Mouse (Mus musculus) embryonic facial prominence, embryonic 11.5 days (tissue): ENCODE data around the gene Islr. TPM values are rescaled to one million over a fixed set of nuclear protein-coding genes. Genes with fewer than 3 reads are reported as not detected.
A peak's percentile ranks its signal among the peaks of the same experiment; 100 is the strongest.

ENCODE experiments used
- ATAC-seq: fragments of 200-750 bp; cut with Nextera tagmentation; replicated peaks from 2 replicates; pipeline ENCODE4 v1.8.0; 2017; ENCODE audit warnings: low read depth; ENCODE audit not compliant: insufficient number of reproducible peaks, low FRiP score, low TSS enrichment
- DNase-seq: peaks from one replicate; pipeline ENCODE4 v3.0.0-alpha.2; 2015; ENCODE audit warnings: low spot score
- H3K27ac ChIP-seq: fragments of 300-500 bp; sonication (generic); replicated peaks from 2 replicates; pipeline ENCODE4 v1.5.1; 2014; ENCODE audit warnings: mild to moderate bottlenecking, low read depth, low read length, control low read depth
- H3K27me3 ChIP-seq: fragments of 300-500 bp; sonication (generic); 2 replicates; pipeline ENCODE4 v1.6.1; 2014; ENCODE audit warnings: mild to moderate bottlenecking, low read length, moderate library complexity, mixed read lengths; ENCODE audit not compliant: control insufficient read depth, insufficient read depth
- H3K36me3 ChIP-seq: fragments of 300-500 bp; sonication (generic); replicated peaks from 2 replicates; pipeline ENCODE4 v1.6.1; 2014; ENCODE audit warnings: low read depth, mild to moderate bottlenecking, low read length, moderate library complexity, mixed read lengths; ENCODE audit not compliant: control insufficient read depth, insufficient read depth
- H3K4me1 ChIP-seq: fragments of 300-500 bp; sonication (generic); 2 replicates; pipeline ENCODE4 v1.6.1; 2014; ENCODE audit warnings: low read length, mixed read lengths; ENCODE audit not compliant: control insufficient read depth, insufficient read depth
- H3K4me2 ChIP-seq: fragments of 300-500 bp; sonication (generic); 2 replicates; pipeline ENCODE4 v1.6.1; 2014; ENCODE audit warnings: low read depth, mild to moderate bottlenecking, control low read depth, low read length, moderate library complexity
- H3K4me3 ChIP-seq: fragments of 300-500 bp; sonication (generic); 2 replicates; pipeline ENCODE4 v1.5.1; 2014; ENCODE audit warnings: low read depth, low read length, control low read depth
- H3K9ac ChIP-seq: fragments of 300-500 bp; sonication (generic); replicated peaks from 2 replicates; pipeline ENCODE4 v1.6.1; 2014; ENCODE audit warnings: mild to moderate bottlenecking, control low read depth, low read length
- H3K9me3 ChIP-seq: fragments of 300-500 bp; sonication (generic); replicated peaks from 2 replicates; pipeline ENCODE4 v1.6.1; 2016; ENCODE audit warnings: mild to moderate bottlenecking, low read length, inconsistent platforms, mixed read lengths; ENCODE audit not compliant: control insufficient read depth
- WGBS: fragments of 180-500 bp; shearing (Covaris S2); extraction: QIAGEN DNeasy Blood & Tissue Kit; methylation state at CpG from one replicate; pipeline ENCODE4 v1.1.7; 2014; 5-methylcytosine and 5-hydroxymethylcytosine counted together
- polyA plus RNA-seq: library from polyadenylated mRNA; unstranded; fragments of >200 nt; fragmentation: Nextera tagmentation; extraction: Ambion mirVana; gene quantifications from 2 replicates; pipeline ENCODE4 v1.2.1, GENCODE M21; 2014

The Islr gene
- polyA plus RNA-seq, 1 experiment from 2014 or later = 24.6 TPM

DNA sequence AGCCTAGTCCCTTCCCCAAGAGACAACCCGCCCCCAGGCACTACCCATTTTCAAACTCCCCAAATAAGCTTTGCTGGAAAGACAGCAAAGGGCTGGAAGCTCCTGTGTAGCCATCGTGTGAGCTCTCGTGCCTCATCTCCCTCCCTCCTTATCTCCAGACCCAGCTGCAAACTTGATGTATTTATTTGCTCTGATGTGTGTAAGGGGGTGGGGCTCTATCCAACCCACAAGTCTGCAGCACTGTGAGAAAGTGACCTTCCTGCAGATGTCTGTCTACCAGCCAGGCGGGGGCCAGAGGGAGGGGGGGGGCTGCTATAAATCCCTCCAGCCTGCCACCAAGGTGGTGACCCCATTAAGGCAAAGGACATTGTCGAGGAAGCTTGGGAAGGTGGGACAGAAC, 9.8 kb upstream of the Islr start:
- Histone ChIP-seq H3K27me3 (no peaks in the 10 kb centered on the region), H3K4me1 (no peaks in the 10 kb centered on the region), H3K9ac (no peak overlapping the region), H3K36me3 (no peaks in the 10 kb centered on the region), H3K4me2 (no peak overlapping the region), H3K4me3 (no peak overlapping the region), H3K9me3 (no peaks in the 10 kb centered on the region), H3K27ac (no peak overlapping the region)
- no peak for ATAC-seq
- DNase-seq = no peak
- WGBS = 28% methylated on average over 5 of the region's 5 CpGs

GRCm38 (mm10) chr9:58213377-58213776, 9.3 kb upstream of the Islr start:
- Histone ChIP-seq H3K9ac (no peak overlapping the region), H3K4me3 (no peak overlapping the region), H3K4me2 (no peak overlapping the region), H3K36me3 (no peaks in the 10 kb centered on the region), H3K9me3 (no peaks in the 10 kb centered on the region), H3K4me1 (no peaks in the 10 kb centered on the region), H3K27ac (no peak overlapping the region), H3K27me3 (no peaks in the 10 kb centered on the region)
- whole genome bisulfite sequencing = 70% methylated on average over 5 of the region's 5 CpGs
- DNase-seq (no peak), ATAC-seq (no peak)

DNA sequence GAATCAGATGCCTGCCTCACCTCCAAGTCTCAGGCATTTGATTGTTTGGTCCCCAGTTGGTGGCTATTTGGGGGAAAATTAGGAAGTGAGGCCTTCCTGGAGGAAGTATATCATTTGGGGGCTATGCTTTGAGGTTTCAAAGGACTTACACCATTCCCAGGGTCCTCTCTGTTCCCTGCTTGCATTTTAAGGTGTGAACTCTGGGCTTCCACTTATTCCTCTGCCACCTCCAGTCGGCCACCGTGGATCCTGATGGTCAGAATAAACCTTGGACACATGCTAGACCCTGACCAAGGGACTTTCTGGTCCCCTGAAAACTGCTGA, 6.2 kb upstream of the Islr start:
- ATAC-seq = no peak
- WGBS = 86% methylated on average over 2 of the region's 2 CpGs

GRCm38 (mm10) chr9:58209462-58210303, 5.6 kb upstream of the Islr start:
- Histone ChIP-seq H3K4me3 (no peak overlapping the region), H3K9me3 (no peaks in the 10 kb centered on the region), H3K4me2 (no peak overlapping the region), H3K36me3 (no peaks in the 10 kb centered on the region), H3K27me3 (no peaks in the 10 kb centered on the region; the same call in 1 of the 2 replicates), H3K27ac (no peak overlapping the region), H3K4me1 (no peaks in the 10 kb centered on the region), H3K9ac (no peak overlapping the region)
- DNase-seq (no peak), ATAC-seq (no peak)
- WGBS = 81% methylated on average over 8 of the region's 8 CpGs

More for the DNA sequence above, 6.2 kb upstream of the Islr start:
- Histone ChIP-seq H3K9me3 (no peaks in the 10 kb centered on the region), H3K36me3 (no peaks in the 10 kb centered on the region), H3K4me1 (no peaks in the 10 kb centered on the region), H3K4me3 (no peak overlapping the region), H3K4me2 (no peak overlapping the region), H3K27me3 (no peaks in the 10 kb centered on the region), H3K9ac (no peak overlapping the region), H3K27ac (no peak overlapping the region)
- DNase-seq = no peak

- H3K27me3 ChIP-seq = peaks cover 30% of the 10 kb centered on the region
- H3K27ac ChIP-seq = no peak overlapping the region
- peaks cover 8% of the 10 kb centered on the region for H3K4me1 ChIP-seq
- no peaks in the 10 kb centered on the region for H3K36me3 ChIP-seq
- no peak for ATAC-seq
- H3K4me2 ChIP-seq = no peak overlapping the region
- no peaks in the 10 kb centered on the region for H3K9me3 ChIP-seq
- H3K9ac ChIP-seq = no peak overlapping the region
- DNase-seq = no peak
- H3K4me3 ChIP-seq = no peak overlapping the region
- 82% methylated on average over 7 of the region's 7 CpGs for WGBS
Measured at GRCm38 (mm10) chr9:58206013-58206412, 1.9 kb upstream of the Islr start.

- peaks cover 8% of the 10 kb centered on the region for H3K4me1 ChIP-seq
- H3K27ac ChIP-seq = no peak overlapping the region
- H3K9me3 ChIP-seq = no peaks in the 10 kb centered on the region
- no peaks in the 10 kb centered on the region for H3K36me3 ChIP-seq
- peak overlapping the region; percentile 42 for H3K4me2 ChIP-seq
- 5% methylated on average over 18 of the region's 18 CpGs for WGBS
- ATAC-seq (peak; percentile 25; the same call in 1 of the 2 replicates), DNase-seq (peak; percentile 93)
- peaks cover 44% of the 10 kb centered on the region for H3K27me3 ChIP-seq
- peak overlapping the region; percentile 23 for H3K4me3 ChIP-seq
- no peak overlapping the region for H3K9ac ChIP-seq
Measured at GRCm38 (mm10) chr9:58204448-58205000, 418 bp upstream of the Islr start.

DNA sequence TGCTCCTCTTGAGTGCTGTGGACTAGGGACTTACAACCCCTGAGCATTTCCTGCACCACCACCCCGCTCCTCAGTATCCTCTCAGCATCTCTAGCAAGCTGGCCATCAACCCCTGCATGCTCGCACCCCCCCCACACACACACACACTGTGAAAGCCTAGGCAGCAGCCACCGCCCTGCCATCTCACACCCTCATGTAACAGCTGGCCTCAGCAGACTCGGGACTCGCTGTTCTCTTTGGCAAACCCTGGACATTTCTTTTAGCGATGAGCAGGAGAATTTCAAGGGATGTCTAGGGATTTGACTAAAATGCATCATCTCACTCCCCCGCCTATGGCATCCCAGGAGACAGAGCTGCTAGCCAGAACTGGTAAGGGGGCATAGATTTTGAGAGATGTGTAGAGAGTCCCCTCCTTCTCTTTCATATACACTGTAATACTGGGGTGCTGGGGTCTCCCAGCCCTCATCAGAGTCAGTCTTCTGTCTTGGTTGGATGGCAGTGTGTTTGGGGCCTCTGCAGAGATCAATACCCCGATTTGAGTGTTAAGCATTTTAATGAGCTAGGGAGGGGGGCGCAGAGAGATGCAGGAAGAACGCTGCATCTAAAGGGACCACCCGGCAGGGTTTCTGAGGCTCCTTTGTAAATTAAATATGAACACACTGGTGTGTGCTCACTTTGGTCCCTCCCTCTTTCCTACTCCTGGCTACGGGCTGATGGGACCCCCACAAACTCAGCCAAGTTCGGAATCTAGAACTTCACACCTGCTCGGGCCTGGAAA, 1.2 kb downstream of the Islr start:
- Histone ChIP-seq H3K4me1 (peaks cover 20% of the 10 kb centered on the region), H3K9ac (peak overlapping the region; percentile 25; the same call in 1 of the 2 replicates), H3K27ac (no peak overlapping the region), H3K4me2 (peak overlapping the region; percentile 40), H3K36me3 (no peaks in the 10 kb centered on the region), H3K27me3 (peaks cover 61% of the 10 kb centered on the region), H3K9me3 (no peaks in the 10 kb centered on the region), H3K4me3 (no peak overlapping the region)
- DNase-seq (no peak), ATAC-seq (no peak)
- WGBS = 2% methylated on average over 14 of the region's 14 CpGs
